Mouse (Mus musculus) MEL (cell line): ENCODE data around the gene Tiam1. TPM values are rescaled to one million over a fixed set of nuclear protein-coding genes. Genes with fewer than 3 reads are reported as not detected.

ENCODE experiments used
- DNase-seq: peaks from one replicate; pipeline ENCODE4 v3.0.0; 2011; ENCODE audit warnings: low read depth, low spot score
- H3K27ac ChIP-seq: 2 replicates; pipeline ENCODE4 v1.5.1; 2012; ENCODE audit warnings: low read depth, mild to moderate bottlenecking, control low read depth, low read length, moderate library complexity; ENCODE audit not compliant: control insufficient read depth
- H3K27me3 ChIP-seq, 2 experiments: fragments of 150-350 bp in 1 of 2; sonication (generic) in 1 of 2; 2 replicates each; pipeline ENCODE4 v1.6.1; 2012; ENCODE audit warnings: low read length in 2 of 2, mild to moderate bottlenecking in 2 of 2, improper control_type of control experiment in 1 of 2, moderate library complexity in 1 of 2; ENCODE audit not compliant: insufficient read depth in 2 of 2, control insufficient read depth in 1 of 2
- H3K36me3 ChIP-seq, 2 experiments: 2 replicates each; pipeline ENCODE4 v1.6.1; 2012 to 2014; ENCODE audit warnings: low read length in 2 of 2, improper control_type of control experiment in 1 of 2, inconsistent platforms in 1 of 2, mild to moderate bottlenecking in 1 of 2; ENCODE audit not compliant: insufficient read depth in 2 of 2, control insufficient read depth in 1 of 2
- H3K4me1 ChIP-seq, 2 experiments: fragments of 150-350 bp in 1 of 2; sonication (generic) in 1 of 2; 2 replicates each; pipeline ENCODE4 v1.6.1; 2012; ENCODE audit warnings: low read length in 2 of 2, improper control_type of control experiment in 1 of 2, mild to moderate bottlenecking in 1 of 2; ENCODE audit not compliant: insufficient read depth in 2 of 2, control insufficient read depth in 1 of 2
- H3K4me3 ChIP-seq, 2 experiments: fragments of 150-350 bp in 1 of 2; sonication (generic) in 1 of 2; 2 replicates each; pipeline ENCODE4 v1.5.1; 2012; ENCODE audit warnings: low read depth in 2 of 2, low read length in 2 of 2, mild to moderate bottlenecking in 2 of 2, moderate library complexity in 2 of 2, control low read depth in 1 of 2, improper control_type of control experiment in 1 of 2; ENCODE audit not compliant: control insufficient read depth in 1 of 2, insufficient read depth in 1 of 2
- H3K79me2 ChIP-seq: 2 replicates; pipeline ENCODE4 v1.6.1; 2012; ENCODE audit warnings: mild to moderate bottlenecking, low read length, moderate library complexity; ENCODE audit not compliant: control insufficient read depth, poor library complexity, insufficient read depth
- H3K9ac ChIP-seq: 2 replicates; pipeline ENCODE4 v1.6.1; 2012; ENCODE audit warnings: low read depth, mild to moderate bottlenecking, control low read depth, low read length, moderate library complexity; ENCODE audit not compliant: control insufficient read depth, poor library complexity, severe bottlenecking
- H3K9me3 ChIP-seq: fragments of 150-350 bp; sonication (generic); replicated peaks from 2 replicates; pipeline ENCODE4 v1.6.1; 2012; ENCODE audit warnings: mild to moderate bottlenecking, low read length, improper control_type of control experiment, moderate library complexity; ENCODE audit not compliant: insufficient read depth
- BHLHE40 ChIP-seq: IDR thresholded peaks from 2 replicates; pipeline ENCODE4 v1.6.1; 2012; ENCODE audit warnings: low read depth, mild to moderate bottlenecking, inconsistent platforms, low read length, improper control_type of control experiment, borderline replicate concordance
- CHD1 ChIP-seq: IDR thresholded peaks from 2 replicates; pipeline ENCODE4 v1.6.1; 2012; ENCODE audit warnings: low read depth, mild to moderate bottlenecking, inconsistent platforms, low read length, improper control_type of control experiment
- CHD2 ChIP-seq: IDR thresholded peaks from 2 replicates; pipeline ENCODE4 v1.6.1; 2011; ENCODE audit warnings: low read length, improper control_type of control experiment
- E2F4 ChIP-seq: IDR thresholded peaks from 2 replicates; pipeline ENCODE4 v1.6.1; 2011; ENCODE audit warnings: low read depth, low read length, improper control_type of control experiment, borderline replicate concordance
- ELF1 ChIP-seq: IDR thresholded peaks from 2 replicates; pipeline ENCODE4 v1.6.1; 2014; ENCODE audit warnings: low read depth, mild to moderate bottlenecking, inconsistent platforms, low read length, improper control_type of control experiment, moderate library complexity
- GABPA ChIP-seq: IDR thresholded peaks from 2 replicates; pipeline ENCODE4 v1.6.1; 2012; ENCODE audit warnings: low read depth, mild to moderate bottlenecking, inconsistent platforms, low read length, improper control_type of control experiment, moderate library complexity
- HCFC1 ChIP-seq: IDR thresholded peaks from 2 replicates; pipeline ENCODE4 v1.6.1; 2012; ENCODE audit warnings: low read depth, mild to moderate bottlenecking, inconsistent platforms, low read length, improper control_type of control experiment, moderate library complexity
- JUND ChIP-seq: IDR thresholded peaks from 2 replicates; pipeline ENCODE4 v1.6.1; 2011; ENCODE audit warnings: low read depth, mild to moderate bottlenecking, improper control_type of control experiment, low read length
- KAT2A ChIP-seq: conservative IDR thresholded peaks from 2 replicates; pipeline ENCODE4 v1.6.1; 2012; ENCODE audit warnings: low read depth, low read length, improper control_type of control experiment, inconsistent platforms
- MAFK ChIP-seq: IDR thresholded peaks from 2 replicates; pipeline ENCODE4 v1.6.1; 2011; ENCODE audit warnings: low read depth, mild to moderate bottlenecking, low read length, improper control_type of control experiment, borderline replicate concordance
- MAX ChIP-seq: IDR thresholded peaks from 2 replicates; pipeline ENCODE4 v1.6.1; 2011; ENCODE audit warnings: low read length, improper control_type of control experiment
- MXI1 ChIP-seq: IDR thresholded peaks from 2 replicates; pipeline ENCODE4 v1.6.1; 2011; ENCODE audit warnings: mild to moderate bottlenecking, low read depth, low read length, improper control_type of control experiment
- MYC ChIP-seq: IDR thresholded peaks from 2 replicates; pipeline ENCODE4 v1.6.1; 2011; ENCODE audit warnings: low read depth, mild to moderate bottlenecking, low read length, improper control_type of control experiment, moderate library complexity
- NELFE ChIP-seq: IDR thresholded peaks from 2 replicates; pipeline ENCODE4 v1.6.1; 2011; ENCODE audit warnings: low read depth, low read length, improper control_type of control experiment
- NRF1 ChIP-seq: IDR thresholded peaks from 2 replicates; pipeline ENCODE4 v1.6.1; 2014; ENCODE audit warnings: low read depth, mild to moderate bottlenecking, inconsistent platforms, low read length, improper control_type of control experiment, moderate library complexity; ENCODE audit not compliant: poor library complexity, insufficient read depth, severe bottlenecking
- POLR2A ChIP-seq, 2 experiments: IDR thresholded peaks; 2 replicates each; pipeline ENCODE4 v1.6.1; 2011 to 2012; ENCODE audit warnings: low read length in 2 of 2, mild to moderate bottlenecking in 2 of 2, control low read depth in 1 of 2, improper control_type of control experiment in 1 of 2, low read depth in 1 of 2, moderate library complexity in 1 of 2; ENCODE audit not compliant: control insufficient read depth in 1 of 2, insufficient read depth in 1 of 2, poor library complexity in 1 of 2
- RAD21 ChIP-seq: IDR thresholded peaks from 2 replicates; pipeline ENCODE4 v1.6.1; 2011; ENCODE audit warnings: mild to moderate bottlenecking, low read depth, low read length, improper control_type of control experiment
- RCOR1 ChIP-seq: IDR thresholded peaks from 2 replicates; pipeline ENCODE4 v1.6.1; 2012; ENCODE audit warnings: low read depth, mild to moderate bottlenecking, inconsistent platforms, low read length, improper control_type of control experiment
- SIN3A ChIP-seq: IDR thresholded peaks from 2 replicates; pipeline ENCODE4 v1.6.1; 2012; ENCODE audit warnings: low read length, improper control_type of control experiment, inconsistent platforms
- SMC3 ChIP-seq: IDR thresholded peaks from 2 replicates; pipeline ENCODE4 v1.6.1; 2011; ENCODE audit warnings: low read depth, low read length, improper control_type of control experiment
- TAL1 ChIP-seq: IDR thresholded peaks from 2 replicates; pipeline ENCODE4 v1.6.1; 2012; ENCODE audit warnings: mild to moderate bottlenecking, inconsistent platforms, low read length, moderate library complexity, mixed read lengths
- UBTF ChIP-seq: IDR thresholded peaks from 2 replicates; pipeline ENCODE4 v1.6.1; 2012; ENCODE audit warnings: low read depth, mild to moderate bottlenecking, inconsistent platforms, low read length, improper control_type of control experiment, moderate library complexity, borderline replicate concordance; ENCODE audit not compliant: insufficient read depth
- USF1 ChIP-seq: IDR thresholded peaks from 2 replicates; pipeline ENCODE4 v1.6.1; 2014; ENCODE audit warnings: low read depth, mild to moderate bottlenecking, inconsistent platforms, low read length, improper control_type of control experiment, moderate library complexity
- USF2 ChIP-seq, 2 experiments: IDR thresholded peaks; 2 replicates each; pipeline ENCODE4 v1.6.1; 2011 to 2012; ENCODE audit warnings: improper control_type of control experiment in 2 of 2, low read length in 2 of 2, borderline replicate concordance in 1 of 2, inconsistent platforms in 1 of 2, low read depth in 1 of 2, mild to moderate bottlenecking in 1 of 2; ENCODE audit not compliant: insufficient read depth in 1 of 2
- ZKSCAN1 ChIP-seq: IDR thresholded peaks from 2 replicates; pipeline ENCODE4 v1.6.1; 2012; ENCODE audit warnings: low read depth, mild to moderate bottlenecking, inconsistent platforms, low read length, improper control_type of control experiment, moderate library complexity
- polyA plus RNA-seq, 2 experiments: library from polyadenylated mRNA; stranded (reverse) in 1 of 2; unstranded in 1 of 2; fragments of >175 nt in 1 of 2; fragments of >200 nt in 1 of 2; gene quantifications; 2 replicates each; pipeline versions ENCODE4 v1.2.1 to v1.2.4; 2012; ENCODE audit warnings: low replicate concordance in 2 of 2, low read depth in 1 of 2; ENCODE audit not compliant: insufficient read length in 2 of 2, insufficient read depth in 1 of 2, missing spikeins in 1 of 2
- total RNA-seq: library from RNA; depleted of rRNA; stranded (reverse); fragments of 300-350 nt; gene quantifications from 2 replicates; pipeline ENCODE4 v1.2.3, GENCODE M21; 2012

Gene Tiam1
- total and polyA plus RNA-seq, 3 experiments: 15.0 to 23.9 (median 19.9) TPM

DNA sequence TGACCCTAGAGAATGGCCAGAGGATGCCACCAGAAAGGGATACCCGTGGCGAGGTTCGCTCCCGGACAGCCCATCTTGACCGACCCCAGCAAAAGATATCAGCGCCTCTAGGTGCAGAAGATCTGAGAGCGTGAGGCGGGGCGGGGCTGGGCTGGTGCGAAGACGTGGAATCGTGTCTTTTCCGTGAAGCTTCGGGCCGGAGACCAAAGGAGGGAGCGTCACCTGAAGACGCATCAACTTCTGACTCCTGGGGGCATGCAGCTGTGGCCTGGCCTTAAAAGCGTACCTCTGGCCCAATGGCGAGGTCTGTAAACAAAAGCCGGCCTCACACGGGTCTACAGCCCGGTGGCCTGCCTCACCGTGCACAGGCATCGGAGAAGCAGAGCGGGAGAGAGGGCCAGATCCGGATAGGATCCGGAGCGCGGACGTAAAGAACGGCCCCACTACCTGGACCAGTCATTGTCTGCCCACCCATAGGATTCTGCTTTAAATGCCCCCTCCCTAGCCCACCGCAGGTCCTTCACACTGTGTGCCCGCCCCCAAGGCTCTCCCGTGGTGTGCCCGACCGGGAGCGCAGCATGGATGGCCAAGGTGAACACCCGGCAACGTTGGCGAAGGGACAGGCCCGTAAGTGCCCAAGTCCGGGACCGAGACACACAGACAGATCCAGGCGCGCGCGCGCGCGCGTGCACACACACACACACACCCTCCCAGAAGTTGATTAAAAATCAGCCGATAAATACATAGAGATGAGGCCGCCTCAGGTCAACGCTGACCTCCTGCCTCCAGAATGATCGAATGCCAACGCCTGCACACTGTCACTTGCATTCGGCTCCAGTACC is 774 bp downstream of the Tiam1 start:
- no peaks in the 10 kb centered on the region for H3K27me3 ChIP-seq
- H3K79me2 ChIP-seq: peaks cover 2% of the 10 kb centered on the region
- DNase-seq: peak; percentile 78
- H3K4me1 ChIP-seq: peaks cover 4 to 9% of the 10 kb centered on the region in 2 experiments; a peak in 3 of 4 replicates
- peak overlapping the region; percentile 72 to 78 for H3K4me3 ChIP-seq
- peak overlapping the region; percentile 77 for H3K9ac ChIP-seq
- TF ChIP-seq BHLHE40: no peak
- no peak for TF ChIP-seq USF1
- no peak for TF ChIP-seq RCOR1
- no peak for TF ChIP-seq MAX
- TF ChIP-seq HCFC1: no peak
- no peak for TF ChIP-seq RAD21
- peak in 1 of 2 experiments; percentile 39; a peak in 1 of 4 replicates for TF ChIP-seq POLR2A (IDR thresholded peaks at IDR 0.05; ENCODE audit: control insufficient read depth in 1 of 2, insufficient read depth in 1 of 2, low read depth in 1 of 2, low read length in 2 of 2, poor library complexity in 1 of 2)
- TF ChIP-seq MXI1: no peak; the same call in 1 of the 2 replicates
- TF ChIP-seq NELFE: no peak
- no peak for TF ChIP-seq E2F4
- no peak for TF ChIP-seq CHD1
- TF ChIP-seq NRF1: peak; percentile 14; the same call in 1 of the 2 replicates
- TF ChIP-seq MYC: no peak
- TF ChIP-seq USF2 (IDR thresholded peaks at IDR 0.05; ENCODE audit: borderline replicate concordance in 1 of 2, insufficient read depth in 1 of 2, low read depth in 1 of 2, low read length in 2 of 2): no peak
- no peak; the same call in 1 of the 2 replicates for TF ChIP-seq SIN3A
- no peak for TF ChIP-seq GABPA
- no peak for TF ChIP-seq ZKSCAN1
- H3K9me3 ChIP-seq: no peaks in the 10 kb centered on the region
- H3K27ac ChIP-seq: peak overlapping the region; percentile 66
- peaks cover 0 to 12% of the 10 kb centered on the region in 2 experiments; a peak in 2 of 4 replicates for H3K36me3 ChIP-seq

DNA sequence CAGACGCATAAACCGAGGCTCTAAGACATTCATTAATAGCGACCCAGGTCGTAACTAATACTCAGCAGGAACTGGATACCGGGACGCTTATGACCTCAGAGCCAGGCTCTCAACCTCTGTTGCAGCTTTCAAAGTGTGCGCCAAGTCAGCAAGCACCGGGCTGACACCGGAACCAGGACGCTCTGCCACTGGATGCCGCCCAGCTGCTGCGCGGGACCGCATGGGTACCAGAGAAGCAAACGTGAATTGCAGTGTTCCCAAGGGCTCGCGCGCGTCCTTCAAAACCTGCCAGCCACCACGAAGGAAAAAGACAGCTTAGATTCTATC is 1.4 kb downstream of the Tiam1 start:
- no peak overlapping the region for H3K27ac ChIP-seq
- H3K4me1 ChIP-seq: peaks cover 4 to 9% of the 10 kb centered on the region in 2 experiments; a peak in 3 of 4 replicates
- peaks cover 2% of the 10 kb centered on the region for H3K79me2 ChIP-seq
- H3K4me3 ChIP-seq: peak overlapping the region; percentile 72 to 78
- DNase-seq: no peak
- peaks cover 0 to 12% of the 10 kb centered on the region in 2 experiments; a peak in 2 of 4 replicates for H3K36me3 ChIP-seq
- no peaks in the 10 kb centered on the region for H3K27me3 ChIP-seq
- TF ChIP-seq USF2 (IDR thresholded peaks at IDR 0.05; ENCODE audit: borderline replicate concordance in 1 of 2, insufficient read depth in 1 of 2, low read depth in 1 of 2, low read length in 2 of 2): no peak
- TF ChIP-seq USF1: no peak
- TF ChIP-seq RCOR1: no peak
- no peak for TF ChIP-seq MAFK
- TF ChIP-seq RAD21: no peak
- TF ChIP-seq KAT2A: no peak
- TF ChIP-seq MYC: no peak
- no peak for TF ChIP-seq CHD2
- TF ChIP-seq POLR2A (IDR thresholded peaks at IDR 0.05; ENCODE audit: control insufficient read depth in 1 of 2, insufficient read depth in 1 of 2, low read depth in 1 of 2, low read length in 2 of 2, poor library complexity in 1 of 2): no peak
- TF ChIP-seq JUND: no peak
- TF ChIP-seq NRF1: no peak
- TF ChIP-seq SMC3: no peak
- TF ChIP-seq E2F4: no peak
- no peak for TF ChIP-seq ELF1
- no peak for TF ChIP-seq MXI1
- TF ChIP-seq BHLHE40: no peak
- TF ChIP-seq HCFC1: no peak
- TF ChIP-seq TAL1: no peak
- no peak for TF ChIP-seq UBTF
- H3K9ac ChIP-seq: peak overlapping the region; percentile 77
- H3K9me3 ChIP-seq: no peaks in the 10 kb centered on the region
